Mouse (Mus musculus) cerebellum, adult 9-11 months (tissue): ENCODE results near the gene Pnpla5.
A peak's percentile ranks its signal among the peaks of the same experiment; 100 is the strongest.
"Not testable (repeated sequence)": the region's sequence is repeated elsewhere in the genome, so short reads cannot be mapped to it uniquely, and the experiment has no call there.

Experiments
- DNase-seq: peaks from one replicate; pipeline ENCODE4 v3.0.0; 2022

The Pnpla5 gene

GRCm38 (mm10) chr15:84123075-84123474 lies at the start of gene Pnpla5:
Pnpla5 (minus strand) TSS chr15:84123175.
- no peak for DNase-seq

GRCm38 (mm10) chr15:84171166-84171565 lies 48.2 kb upstream of the Pnpla5 start:
- no peak for DNase-seq

DNA sequence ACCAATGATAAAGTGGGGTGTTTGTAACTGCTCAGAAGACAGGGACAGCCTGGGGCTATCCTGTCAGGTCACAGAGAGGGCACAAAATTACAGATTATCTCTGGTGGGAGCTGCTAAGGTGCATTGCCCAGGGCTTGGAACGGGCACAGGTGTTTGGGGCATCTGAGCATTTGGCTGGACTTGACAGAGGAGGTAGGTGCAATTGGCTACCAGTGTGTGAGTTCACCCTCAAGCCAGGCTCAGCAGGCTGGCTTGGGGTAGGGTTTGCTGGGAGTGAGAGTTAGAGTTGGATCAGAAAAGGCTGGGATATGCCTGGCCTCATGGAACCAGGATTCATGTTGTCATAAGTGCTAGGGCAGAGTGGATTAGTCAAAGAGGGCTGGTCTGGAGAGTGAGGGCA lies 46.5 kb upstream of the Pnpla5 start:
- DNase-seq, result no peak

GRCm38 (mm10) chr15:84168170-84169161 lies 45.5 kb upstream of the Pnpla5 start:
- DNase-seq, result peak; percentile 80

GRCm38 (mm10) chr15:84167600-84167999 lies 44.6 kb upstream of the Pnpla5 start, which contains the start of gene Pnpla3:
Pnpla3 (plus strand) TSS chr15:84167837.
- peak; percentile 98 for DNase-seq

- no peak for DNase-seq
Observed at GRCm38 (mm10) chr15:84166818-84167217, 43.8 kb upstream of the Pnpla5 start.

GRCm38 (mm10) chr15:84161871-84162270 lies 38.9 kb upstream of the Pnpla5 start:
- DNase-seq, result no peak

GRCm38 (mm10) chr15:84157530-84157929 lies 34.6 kb upstream of the Pnpla5 start:
- DNase-seq, result not testable (repeated sequence)

DNA sequence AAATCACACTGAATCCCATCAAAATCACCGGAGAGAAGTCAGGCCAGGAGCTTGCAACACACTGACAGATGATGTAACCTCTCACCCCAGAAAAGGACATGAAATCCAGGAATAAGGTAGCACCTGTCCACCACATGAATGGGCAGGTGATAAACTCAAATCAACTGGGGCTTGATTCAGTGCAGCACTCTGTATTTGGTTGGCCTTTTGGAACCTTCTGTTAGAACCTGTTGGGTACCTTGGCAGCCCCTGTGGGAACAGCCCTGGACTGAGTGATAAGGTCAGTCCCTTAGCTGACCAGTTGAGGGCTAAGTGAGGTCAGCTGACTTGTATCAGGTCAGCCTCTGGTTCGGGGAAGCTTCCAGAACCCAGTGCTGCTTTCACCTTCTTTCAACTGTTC lies 33.2 kb upstream of the Pnpla5 start:
- DNase-seq, result no peak

GRCm38 (mm10) chr15:84140929-84141328 lies 18.0 kb upstream of the Pnpla5 start:
- DNase-seq, result no peak

- DNase-seq, result no peak
Observed at GRCm38 (mm10) chr15:84140109-84140508, 17.1 kb upstream of the Pnpla5 start.

DNA sequence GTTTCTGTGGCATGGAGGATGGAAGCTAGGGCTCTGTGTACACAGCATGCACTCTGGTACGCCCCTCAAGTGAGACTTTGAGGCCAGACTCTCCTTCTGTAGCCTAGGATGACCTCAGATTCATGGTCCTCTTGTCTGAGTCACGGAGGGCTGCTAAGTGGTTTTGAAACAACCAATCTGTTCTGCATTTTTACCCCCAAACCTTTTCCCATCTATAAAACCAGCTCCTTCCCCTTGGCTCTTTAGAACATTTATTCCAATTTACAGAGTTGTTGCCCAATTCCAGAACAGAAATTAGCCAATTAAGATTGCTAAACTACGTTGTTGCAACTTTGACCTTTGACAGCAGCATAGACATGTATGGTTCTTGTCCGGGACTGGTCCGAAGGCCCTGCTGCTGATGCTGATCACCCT lies 16.6 kb upstream of the Pnpla5 start:
- no peak for DNase-seq

DNA sequence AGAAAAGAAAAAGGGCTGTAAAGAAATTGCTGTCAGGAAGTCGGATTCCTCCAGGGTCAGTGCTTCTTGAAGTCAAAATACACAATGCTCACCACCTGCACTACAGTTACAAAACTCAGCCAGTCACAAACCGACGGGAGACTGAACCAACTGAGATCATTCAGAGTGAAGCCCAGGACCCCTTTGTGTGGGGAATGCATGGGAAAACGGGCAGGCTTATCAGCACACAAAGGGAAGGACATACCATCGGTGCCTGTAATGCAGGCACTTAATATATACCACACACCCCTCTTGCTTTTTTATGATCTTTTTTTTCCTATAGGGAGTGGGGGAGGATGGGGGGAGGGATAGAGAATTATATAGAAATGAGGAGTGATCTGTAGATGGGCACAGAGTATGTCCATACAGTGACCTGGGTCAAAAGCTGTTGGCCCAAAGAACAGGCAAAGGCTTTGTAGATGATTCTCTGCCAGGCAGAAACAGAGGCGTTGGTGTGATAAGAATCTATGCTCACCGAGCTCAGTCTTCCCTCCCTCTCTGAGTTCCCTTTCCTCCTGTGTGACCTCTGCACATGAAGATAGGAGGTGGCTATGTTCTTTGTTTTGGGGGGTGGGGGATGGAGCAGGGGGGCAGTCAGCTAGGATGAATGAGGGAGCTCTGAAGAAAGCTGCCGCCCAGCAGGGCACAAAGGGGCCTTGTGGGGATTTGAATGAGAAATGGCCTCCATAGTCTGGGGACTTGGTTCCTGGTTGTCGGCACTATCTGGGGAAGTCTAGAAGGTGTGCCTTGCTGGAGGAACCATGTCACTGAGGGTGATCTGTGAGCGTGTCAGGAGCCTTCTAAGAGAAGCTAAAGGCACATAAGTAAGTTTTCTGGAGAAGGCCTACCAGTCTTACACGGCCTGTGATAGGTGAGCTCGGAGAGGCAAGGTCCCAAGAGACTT lies 13.8 kb upstream of the Pnpla5 start:
- no peak for DNase-seq

GRCm38 (mm10) chr15:84135472-84135871 lies 12.5 kb upstream of the Pnpla5 start:
- DNase-seq, result no peak

DNA sequence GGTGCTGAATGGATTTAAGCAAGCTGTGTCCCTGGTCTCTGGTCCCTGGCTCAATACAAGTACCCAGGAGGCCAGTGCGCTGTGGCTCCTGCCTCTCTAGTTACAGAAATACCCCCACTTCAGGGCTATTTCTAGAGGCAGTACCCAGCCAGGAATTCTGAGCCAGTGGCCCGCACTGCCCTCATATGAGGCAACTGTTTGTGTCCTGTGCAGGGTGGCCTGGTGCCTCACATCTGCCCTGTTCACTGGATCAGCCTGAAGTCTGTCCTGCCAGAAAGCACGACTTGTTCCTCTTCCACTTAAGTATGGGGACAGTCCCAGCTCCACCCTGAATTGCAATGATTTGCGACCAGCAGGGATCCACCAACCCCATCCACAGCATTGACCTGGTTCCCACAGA lies 10.5 kb upstream of the Pnpla5 start:
- DNase-seq, result no peak

GRCm38 (mm10) chr15:84131971-84132370 lies 9.0 kb upstream of the Pnpla5 start:
- DNase-seq, result peak; percentile 58

DNA sequence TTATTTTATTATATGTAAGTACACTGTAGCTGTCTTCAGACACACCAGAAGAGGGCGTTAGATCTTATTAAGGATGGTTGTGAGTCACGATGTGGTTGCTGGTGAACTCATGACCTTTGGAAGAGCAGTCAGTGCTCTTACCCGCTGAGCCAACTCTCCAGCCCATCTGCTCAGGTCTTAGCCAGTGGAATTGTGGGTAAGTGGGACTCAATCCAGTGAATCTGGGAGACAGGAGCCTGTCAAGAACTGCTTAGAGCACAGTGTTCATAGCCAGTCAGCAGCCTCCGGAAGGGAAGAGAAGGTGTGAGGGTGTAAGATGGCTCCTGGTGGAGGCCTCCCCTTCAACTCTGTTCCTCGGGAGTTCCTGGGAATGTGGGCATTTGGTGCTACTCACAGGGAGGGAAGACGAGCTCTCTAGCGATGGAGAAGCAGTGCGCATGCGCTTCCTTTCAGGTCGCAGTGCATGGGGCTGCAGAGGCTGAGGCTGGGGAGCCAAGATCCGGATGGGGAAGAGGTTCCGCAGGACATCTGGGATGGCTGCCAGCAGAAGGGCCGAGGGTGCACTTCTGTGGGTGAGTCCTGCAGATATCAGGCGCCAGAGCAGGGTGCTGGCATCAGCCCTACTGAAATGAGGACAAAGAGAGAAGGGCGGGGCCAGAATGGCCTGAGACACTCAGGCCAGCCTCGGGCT lies 8.3 kb upstream of the Pnpla5 start:
- peak; percentile 83 for DNase-seq

GRCm38 (mm10) chr15:84126871-84127270 lies 3.9 kb upstream of the Pnpla5 start:
- DNase-seq, result no peak

- DNase-seq, result no peak
Observed at GRCm38 (mm10) chr15:84126447-84126846, 3.5 kb upstream of the Pnpla5 start.

GRCm38 (mm10) chr15:84124086-84124485 lies 1.1 kb upstream of the Pnpla5 start:
- DNase-seq, result no peak

GRCm38 (mm10) chr15:84121036-84121435 lies 1.9 kb downstream of the Pnpla5 start:
- DNase-seq, result no peak

DNA sequence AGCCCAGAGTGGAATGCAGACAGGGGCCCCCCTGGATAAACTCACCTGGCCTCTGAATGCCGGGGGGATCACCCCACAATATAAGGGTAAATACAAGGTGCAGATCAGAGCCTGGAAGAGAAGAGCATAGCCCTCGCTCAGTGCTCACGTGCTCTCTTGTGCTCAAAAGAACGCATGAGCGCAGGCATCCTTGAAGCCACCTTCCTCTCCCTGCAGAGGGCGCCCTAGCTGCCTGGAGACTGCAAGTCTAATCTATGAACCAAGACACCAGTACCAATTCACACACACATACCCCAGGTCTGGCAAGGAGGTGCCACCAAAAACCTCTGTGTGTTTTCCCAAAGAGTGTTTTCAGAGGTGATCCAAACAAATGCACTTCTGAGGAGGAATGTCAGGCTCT lies 2.4 kb downstream of the Pnpla5 start:
- no peak for DNase-seq

- no peak for DNase-seq
Observed at GRCm38 (mm10) chr15:84116466-84116865, 6.5 kb downstream of the Pnpla5 start.
